Mouse (Mus musculus): ENCODE results near the gene Fli1. TPM values are rescaled to one million over a fixed set of nuclear protein-coding genes. Genes with fewer than 3 reads are reported as not detected.

Gene Fli1
- total RNA-seq (2015) (80.2 and 93.2 TPM in 2 replicates), total RNA-seq (2017) (104 and 107 TPM in 2 replicates)

GRCm38 (mm10) chr9:32542212-32543039 is at the start of gene Fli1:
Fli1 (minus strand) TSS chr9:32542861.
- ATAC-seq (replicated peaks; ENCODE audit: poor library complexity): no peak

- ATAC-seq (replicated peaks; ENCODE audit: poor library complexity): peak; percentile 95
Measured at GRCm38 (mm10) chr9:32591732-32592582, 49.3 kb upstream of the Fli1 start.

- ATAC-seq (replicated peaks; ENCODE audit: poor library complexity): no peak
Measured at GRCm38 (mm10) chr9:32590571-32590970, 47.9 kb upstream of the Fli1 start.

GRCm38 (mm10) chr9:32589900-32590299 is 47.2 kb upstream of the Fli1 start:
- ATAC-seq (replicated peaks; ENCODE audit: poor library complexity): peak; percentile 83

- peak; percentile 40; the same call in 1 of the 2 replicates for ATAC-seq (replicated peaks; ENCODE audit: poor library complexity)
Measured at GRCm38 (mm10) chr9:32585357-32585756, 42.7 kb upstream of the Fli1 start.

GRCm38 (mm10) chr9:32583905-32584304 is 41.2 kb upstream of the Fli1 start:
- ATAC-seq (replicated peaks; ENCODE audit: poor library complexity): no peak

- ATAC-seq (replicated peaks; ENCODE audit: poor library complexity): peak; percentile 80
Measured at GRCm38 (mm10) chr9:32581851-32582573, 39.4 kb upstream of the Fli1 start.

GRCm38 (mm10) chr9:32578411-32578810 is 35.8 kb upstream of the Fli1 start:
- ATAC-seq (replicated peaks; ENCODE audit: poor library complexity): no peak

GRCm38 (mm10) chr9:32573638-32574037 is 31.0 kb upstream of the Fli1 start:
- ATAC-seq (replicated peaks; ENCODE audit: poor library complexity): no peak

GRCm38 (mm10) chr9:32571676-32572075 is 29.0 kb upstream of the Fli1 start:
- no peak for ATAC-seq (replicated peaks; ENCODE audit: poor library complexity)

- peak; percentile 73 for ATAC-seq (replicated peaks; ENCODE audit: poor library complexity)
Measured at GRCm38 (mm10) chr9:32570547-32570946, 27.9 kb upstream of the Fli1 start.

GRCm38 (mm10) chr9:32569261-32569660 is 26.6 kb upstream of the Fli1 start:
- ATAC-seq (replicated peaks; ENCODE audit: poor library complexity): no peak

GRCm38 (mm10) chr9:32567603-32568002 is 24.9 kb upstream of the Fli1 start:
- no peak for ATAC-seq (replicated peaks; ENCODE audit: poor library complexity)

GRCm38 (mm10) chr9:32565309-32565708 is 22.6 kb upstream of the Fli1 start:
- ATAC-seq (replicated peaks; ENCODE audit: poor library complexity): no peak

- ATAC-seq (replicated peaks; ENCODE audit: poor library complexity): no peak
Measured at GRCm38 (mm10) chr9:32562837-32563236, 20.2 kb upstream of the Fli1 start.

GRCm38 (mm10) chr9:32562409-32562808 is 19.7 kb upstream of the Fli1 start:
- ATAC-seq (replicated peaks; ENCODE audit: poor library complexity): peak; percentile 78

GRCm38 (mm10) chr9:32561190-32561890 is 18.7 kb upstream of the Fli1 start:
- ATAC-seq (replicated peaks; ENCODE audit: poor library complexity): no peak

GRCm38 (mm10) chr9:32559859-32560258 is 17.2 kb upstream of the Fli1 start:
- peak; percentile 53 for ATAC-seq (replicated peaks; ENCODE audit: poor library complexity)

GRCm38 (mm10) chr9:32559454-32559853 is 16.8 kb upstream of the Fli1 start:
- ATAC-seq (replicated peaks; ENCODE audit: poor library complexity): no peak

GRCm38 (mm10) chr9:32556313-32556712 is 13.7 kb upstream of the Fli1 start:
- peak; percentile 81 for ATAC-seq (replicated peaks; ENCODE audit: poor library complexity)

Data from megakaryocyte progenitor cell, adult 5-6 weeks (primary cell).